Mouse (Mus musculus): ENCODE data around the gene Atp11c. TPM values are rescaled to one million over a fixed set of nuclear protein-coding genes. Genes with fewer than 3 reads are reported as not detected.

Gene Atp11c
- polyA plus RNA-seq, 1 experiment from 2014 or later, result 12.5 TPM

MicroRNAs within 50 kb of the gene (microRNA counts, 519-probe panel; counts per million panel counts)
- microRNA mmu-miR-505, result 1,255 counts per million, percentile 77 among the panel's probes with 10 or more counts

Other genes starting within 250 kb of the Atp11c start
- not detected in 2 replicates for gene Gm7073, start 53.4 kb downstream of the Atp11c start, polyA plus RNA-seq (2016; fragmentation: Nextera tagmentation; extraction: Ambion mirVana)